Mouse (Mus musculus) liver, adult 2 months (tissue): ENCODE results near the gene Cdk9. TPM values are rescaled to one million over a fixed set of nuclear protein-coding genes. Genes with fewer than 3 reads are reported as not detected.

Experiments
- DNase-seq: peaks from one replicate; pipeline ENCODE4 v3.0.0-alpha.2; 2011; ENCODE audit warnings: low read depth, low spot score; ENCODE audit errors: extremely low read depth
- H3K27ac ChIP-seq: fragments of 200-500 bp; replicated peaks from 2 replicates; pipeline ENCODE4 v1.5.1; 2012; ENCODE audit warnings: low read depth, mild to moderate bottlenecking, control low read depth, inconsistent platforms, low read length; ENCODE audit not compliant: insufficient read depth
- H3K27me3 ChIP-seq: fragments of 200-500 bp; 2 replicates; pipeline ENCODE4 v1.6.1; 2012; ENCODE audit warnings: mild to moderate bottlenecking, moderate library complexity, low read length, inconsistent platforms; ENCODE audit not compliant: control insufficient read depth, insufficient read depth
- H3K36me3 ChIP-seq: fragments of 200-500 bp; 2 replicates; pipeline ENCODE4 v1.6.1; 2012; ENCODE audit warnings: low read length, inconsistent platforms; ENCODE audit not compliant: control insufficient read depth, insufficient read depth
- H3K4me1 ChIP-seq: fragments of 200-500 bp; 2 replicates; pipeline ENCODE4 v1.6.1; 2011; ENCODE audit warnings: low read length; ENCODE audit not compliant: control insufficient read depth, insufficient read depth
- H3K4me3 ChIP-seq: fragments of 200-500 bp; 2 replicates; pipeline ENCODE4 v1.5.1; 2011; ENCODE audit warnings: low read depth, mild to moderate bottlenecking, control low read depth, low read length, moderate library complexity; ENCODE audit not compliant: insufficient read depth
- H3K79me2 ChIP-seq: fragments of 200-500 bp; 2 replicates; pipeline ENCODE4 v1.6.1; 2012; ENCODE audit warnings: inconsistent platforms, mild to moderate bottlenecking, low read length, moderate library complexity; ENCODE audit not compliant: control insufficient read depth, insufficient read depth
- H3K9ac ChIP-seq: fragments of 200-500 bp; 2 replicates; pipeline ENCODE4 v1.6.1; 2012; ENCODE audit warnings: low read depth, mild to moderate bottlenecking, control low read depth, inconsistent platforms, low read length
- CTCF ChIP-seq: fragments of 200-500 bp; IDR thresholded peaks from 2 replicates; pipeline ENCODE4 v1.5.1; 2011; ENCODE audit warnings: low read depth, low read length, control low read depth
- POLR2A ChIP-seq: fragments of 200-500 bp; IDR thresholded peaks from 2 replicates; pipeline ENCODE4 v1.6.1; 2011; ENCODE audit warnings: low read length, control low read depth; ENCODE audit not compliant: insufficient read depth; ENCODE audit errors: extremely low read depth
- WGBS: fragments of 180-500 bp; shearing (Covaris S2); methylation state at CpG from one replicate; pipeline ENCODE4 v1.1.7; 2018; 5-methylcytosine and 5-hydroxymethylcytosine counted together
- polyA plus RNA-seq: library from polyadenylated mRNA; depleted of rRNA; stranded (reverse); fragments of >200 nt; gene quantifications from 2 replicates; pipeline ENCODE4 v1.2.3, GENCODE M21; 2012
- total RNA-seq: library from RNA; depleted of rRNA; stranded (reverse); fragments of >200 nt; gene quantifications from 2 replicates; pipeline ENCODE4 v1.2.3, GENCODE M21; 2014

Cdk9 gene
- total and polyA plus RNA-seq, 2 experiments, result 19.5 to 63.7 TPM

- no peak overlapping the region for H3K4me3 ChIP-seq
- no peak overlapping the region for H3K27ac ChIP-seq
- no peak for DNase-seq
- H3K4me1 ChIP-seq, result peaks cover 5% of the 10 kb centered on the region
- no peaks in the 10 kb centered on the region for H3K36me3 ChIP-seq
- H3K27me3 ChIP-seq, result no peaks in the 10 kb centered on the region
- WGBS, result 79% methylated on average over 7 of the region's 7 CpGs
- no peaks in the 10 kb centered on the region for H3K79me2 ChIP-seq
- no peak for TF ChIP-seq POLR2A
- no peak for TF ChIP-seq CTCF
- H3K9ac ChIP-seq, result no peak overlapping the region
Measured at GRCm38 (mm10) chr2:32750199-32750598, 37.3 kb upstream of the Cdk9 start.

- Histone ChIP-seq H3K79me2 (no peaks in the 10 kb centered on the region), H3K9ac (no peak overlapping the region), H3K4me3 (no peak overlapping the region), H3K36me3 (no peaks in the 10 kb centered on the region), H3K4me1 (peaks cover 5% of the 10 kb centered on the region), H3K27me3 (no peaks in the 10 kb centered on the region), H3K27ac (no peak overlapping the region)
- no peak for TF ChIP-seq POLR2A
- TF ChIP-seq CTCF, result no peak
- no peak for DNase-seq
- 94% methylated on average over 16 of the region's 16 CpGs for WGBS
Measured at GRCm38 (mm10) chr2:32749082-32749481, 36.2 kb upstream of the Cdk9 start.

GRCm38 (mm10) chr2:32744272-32744982 is 31.6 kb upstream of the Cdk9 start:
- H3K79me2 ChIP-seq, result no peaks in the 10 kb centered on the region
- peaks cover 7% of the 10 kb centered on the region for H3K27me3 ChIP-seq
- no peak overlapping the region for H3K27ac ChIP-seq
- no peak overlapping the region for H3K9ac ChIP-seq
- TF ChIP-seq POLR2A (no peak), CTCF (no peak)
- whole genome bisulfite sequencing, result 77% methylated on average over 15 of the region's 15 CpGs
- H3K4me3 ChIP-seq, result no peak overlapping the region
- no peaks in the 10 kb centered on the region for H3K36me3 ChIP-seq
- no peaks in the 10 kb centered on the region for H3K4me1 ChIP-seq
- DNase-seq, result no peak

GRCm38 (mm10) chr2:32742173-32742531 is 29.3 kb upstream of the Cdk9 start:
- TF ChIP-seq CTCF, result no peak
- no peak for TF ChIP-seq POLR2A
- Histone ChIP-seq H3K4me1 (no peaks in the 10 kb centered on the region), H3K4me3 (no peak overlapping the region), H3K27me3 (peaks cover 7% of the 10 kb centered on the region), H3K79me2 (no peaks in the 10 kb centered on the region), H3K36me3 (no peaks in the 10 kb centered on the region), H3K9ac (no peak overlapping the region), H3K27ac (no peak overlapping the region)
- 38% methylated on average over 18 of the region's 18 CpGs for WGBS
- no peak for DNase-seq

GRCm38 (mm10) chr2:32741273-32742172 is 28.6 kb upstream of the Cdk9 start:
- peak overlapping the region; percentile 24; the same call in 1 of the 2 replicates for H3K9ac ChIP-seq
- no peak for DNase-seq
- 12% methylated on average over 57 of the region's 58 CpGs for WGBS
- H3K27me3 ChIP-seq, result peaks cover 7% of the 10 kb centered on the region
- H3K79me2 ChIP-seq, result no peaks in the 10 kb centered on the region
- no peaks in the 10 kb centered on the region for H3K36me3 ChIP-seq
- no peak for TF ChIP-seq CTCF
- TF ChIP-seq POLR2A, result no peak
- H3K4me3 ChIP-seq, result no peak overlapping the region; the same call in 1 of the 2 replicates
- H3K4me1 ChIP-seq, result peaks cover under 1% of the 10 kb centered on the region; the same call in 1 of the 2 replicates
- H3K27ac ChIP-seq, result no peak overlapping the region

GRCm38 (mm10) chr2:32740916-32741272 is 28.0 kb upstream of the Cdk9 start, which contains the start of gene 6330409D20Rik:
TSS of gene 6330409D20Rik (minus strand) at chr2:32741016.
- no peak for DNase-seq
- H3K79me2 ChIP-seq, result no peaks in the 10 kb centered on the region
- H3K4me1 ChIP-seq, result peaks cover 4% of the 10 kb centered on the region; the same call in 1 of the 2 replicates
- TF ChIP-seq POLR2A (no peak), CTCF (no peak)
- peaks cover 7% of the 10 kb centered on the region for H3K27me3 ChIP-seq
- H3K4me3 ChIP-seq, result no peak within 1 kb of the TSS; the same call in 1 of the 2 replicates
- no peaks in the 10 kb centered on the region for H3K36me3 ChIP-seq
- peak within 1 kb of the TSS; percentile 24; the same call in 1 of the 2 replicates for H3K9ac ChIP-seq
- H3K27ac ChIP-seq, result no peak within 1 kb of the TSS
- WGBS, result 24% methylated on average over 11 of the region's 11 CpGs
